Mouse (Mus musculus) bone marrow, adult 2 months (tissue): Measurements from ENCODE around the gene Ckap2l.

Experiments
- CTCF ChIP-seq: fragments of 200-500 bp; IDR thresholded peaks from 2 replicates; pipeline ENCODE4 v1.5.1; 2011; ENCODE audit warnings: low read length, control low read depth; ENCODE audit not compliant: control insufficient read depth, insufficient read depth
- POLR2A ChIP-seq: fragments of 200-500 bp; IDR thresholded peaks from 2 replicates; pipeline ENCODE4 v1.6.1; 2011; ENCODE audit warnings: low read depth, mild to moderate bottlenecking, control low read depth, low read length, borderline replicate concordance; ENCODE audit not compliant: control insufficient read depth

- TF ChIP-seq CTCF = no peak
- TF ChIP-seq POLR2A = no peak
These were observed 71.7 kb downstream of the Ckap2l start for GRCm38 (mm10) chr2:129225251-129225819.
